Mouse (Mus musculus) NIH3T3 (cell line): Measurements from ENCODE around the gene Paf1.
"Not testable (repeated sequence)": the region's sequence is repeated elsewhere in the genome, so short reads cannot be mapped to it uniquely, and the experiment has no call there.

Source experiments
- DNase-seq: peaks from one replicate; pipeline ENCODE4 v3.0.0-alpha.2; 2012; ENCODE audit warnings: low read depth

Paf1 gene

DNA sequence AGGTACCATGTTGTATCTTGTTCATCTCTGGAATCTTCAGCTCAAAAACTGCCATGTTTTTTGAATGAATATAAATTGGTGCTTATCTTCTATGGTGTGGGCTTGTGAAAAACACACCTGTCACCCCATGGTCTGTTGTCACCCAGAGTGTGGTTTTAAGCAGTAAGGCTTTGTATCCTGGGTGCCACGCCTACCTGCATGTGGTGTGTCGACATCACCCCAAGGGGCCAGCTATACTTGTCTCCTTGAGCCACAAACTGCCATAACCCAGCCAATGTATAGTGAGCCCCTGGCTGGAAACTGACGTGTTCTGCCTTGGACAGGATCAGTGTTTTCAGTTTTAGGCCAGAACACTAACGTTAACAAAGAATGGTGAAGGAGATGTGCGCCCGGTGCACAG lies 8.6 kb upstream of the Paf1 start:
- DNase-seq, result peak; percentile 23

DNA sequence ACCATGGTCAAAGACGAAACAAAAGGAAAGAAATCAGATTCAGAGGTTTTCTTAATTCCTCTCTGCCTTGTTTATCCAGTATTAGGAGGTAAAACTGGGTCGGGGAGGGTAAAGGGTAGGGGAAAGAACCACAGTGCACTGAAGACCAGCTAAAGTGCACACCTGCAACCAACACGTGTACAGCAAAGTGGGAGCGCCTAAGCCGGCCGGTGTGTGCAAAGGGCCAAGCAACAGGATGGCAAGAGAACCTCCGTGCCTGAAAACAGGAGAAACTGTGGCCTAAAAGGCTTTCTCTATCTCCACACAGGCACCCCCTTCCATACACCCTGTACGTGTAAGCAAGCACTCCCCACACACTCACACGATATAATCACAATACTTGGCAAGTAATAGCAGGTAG lies 7.6 kb upstream of the Paf1 start:
- no peak for DNase-seq

DNA sequence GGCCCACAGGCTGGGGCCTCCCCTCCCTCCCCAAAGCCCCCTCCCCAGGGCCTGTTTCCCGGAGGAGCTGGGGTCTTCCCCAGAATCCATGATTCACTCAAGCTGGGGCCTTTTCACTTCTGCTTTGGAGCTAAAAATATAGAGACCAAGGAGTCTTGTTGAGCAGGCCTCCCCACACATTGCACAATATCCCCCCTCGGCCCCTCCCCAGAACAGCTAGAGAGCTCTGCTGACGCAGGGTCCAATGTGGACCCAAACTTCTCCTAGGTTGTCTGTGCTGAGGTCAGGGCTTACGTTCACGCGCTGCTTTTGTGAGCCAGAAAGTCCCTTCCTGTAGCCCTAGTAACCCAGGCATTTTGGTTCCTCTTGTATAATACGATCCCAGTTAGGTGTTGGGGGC lies 6.7 kb upstream of the Paf1 start:
- DNase-seq, result peak; percentile 40

DNA sequence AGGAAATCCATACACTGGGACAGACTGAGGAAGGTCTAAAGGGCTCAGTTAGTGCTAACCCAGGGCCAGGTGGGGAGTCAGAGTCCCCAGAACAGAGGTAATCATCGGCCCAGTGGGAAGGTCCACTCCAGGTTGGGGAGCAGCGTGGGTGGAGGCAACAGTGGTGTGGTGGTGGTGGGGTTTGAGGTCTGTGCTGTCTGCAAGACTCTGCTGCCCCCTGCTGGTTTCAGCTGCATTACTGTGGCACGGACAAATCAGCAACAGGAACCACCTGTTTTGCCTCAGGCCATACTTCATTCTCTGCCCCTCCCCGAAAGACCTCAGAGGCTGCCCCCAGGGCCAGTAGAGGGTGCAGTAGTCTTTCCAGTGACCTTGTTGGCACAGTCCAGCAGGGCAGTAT lies 6.3 kb upstream of the Paf1 start:
- peak; percentile 95 for DNase-seq

DNA sequence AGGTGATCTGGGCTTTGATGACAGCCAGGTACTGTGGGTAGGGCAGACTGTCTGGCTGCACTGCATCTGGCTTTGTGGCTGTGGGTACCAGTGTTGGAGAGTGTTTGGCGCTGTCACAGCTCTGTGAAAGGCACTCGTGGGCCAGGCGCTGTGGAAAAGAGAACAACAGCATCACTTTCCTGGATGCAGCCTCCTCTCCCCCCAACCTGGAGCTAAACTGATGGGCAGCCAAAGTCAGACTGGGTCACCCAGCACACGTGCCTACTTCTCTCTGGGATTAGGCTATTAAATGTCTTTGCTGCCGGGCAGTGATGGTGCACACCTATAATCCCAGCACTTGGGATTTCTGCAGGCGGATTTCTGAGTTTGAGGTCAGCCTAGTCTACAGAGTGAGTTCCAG lies 5.9 kb upstream of the Paf1 start:
- not testable (repeated sequence) for DNase-seq

DNA sequence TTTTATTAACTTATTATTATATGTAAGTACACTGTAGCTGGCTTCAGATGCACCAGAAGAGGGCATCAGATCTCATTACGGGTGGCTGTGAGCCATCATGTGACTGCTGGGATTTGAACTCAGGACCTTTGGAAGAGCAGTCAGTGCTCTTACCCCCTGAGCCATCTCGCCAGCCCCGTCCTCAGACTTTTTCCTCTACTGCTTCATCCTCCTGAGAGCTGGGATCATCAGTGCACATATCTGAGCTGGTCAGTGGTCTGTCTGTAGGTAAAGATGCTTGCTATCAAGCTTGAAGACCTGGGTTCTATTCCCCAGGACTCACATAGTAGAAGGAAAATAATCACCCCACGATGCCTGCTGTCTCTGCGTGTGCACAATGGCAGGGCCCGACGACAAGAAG lies 5.4 kb upstream of the Paf1 start:
- not testable (repeated sequence) for DNase-seq

DNA sequence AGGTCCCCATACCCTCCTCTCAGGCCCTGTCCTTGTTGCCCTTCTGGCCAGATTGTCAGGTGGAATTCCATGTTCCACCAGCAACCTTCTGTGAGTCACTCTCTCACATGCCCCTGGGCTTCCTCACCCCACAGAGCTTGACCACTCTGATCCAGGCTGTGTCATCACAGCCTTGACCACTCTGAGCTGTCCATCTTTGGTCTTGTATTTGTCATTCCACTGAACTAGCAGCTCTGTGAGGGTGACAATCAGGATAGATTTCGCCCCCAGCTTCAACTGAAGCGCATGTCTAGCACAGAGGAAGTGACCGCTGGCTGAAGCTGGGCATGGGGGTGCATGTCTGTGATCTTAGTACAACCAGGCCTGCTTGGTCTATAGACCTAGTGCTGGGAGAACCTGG lies 2.4 kb upstream of the Paf1 start:
- no peak for DNase-seq

DNA sequence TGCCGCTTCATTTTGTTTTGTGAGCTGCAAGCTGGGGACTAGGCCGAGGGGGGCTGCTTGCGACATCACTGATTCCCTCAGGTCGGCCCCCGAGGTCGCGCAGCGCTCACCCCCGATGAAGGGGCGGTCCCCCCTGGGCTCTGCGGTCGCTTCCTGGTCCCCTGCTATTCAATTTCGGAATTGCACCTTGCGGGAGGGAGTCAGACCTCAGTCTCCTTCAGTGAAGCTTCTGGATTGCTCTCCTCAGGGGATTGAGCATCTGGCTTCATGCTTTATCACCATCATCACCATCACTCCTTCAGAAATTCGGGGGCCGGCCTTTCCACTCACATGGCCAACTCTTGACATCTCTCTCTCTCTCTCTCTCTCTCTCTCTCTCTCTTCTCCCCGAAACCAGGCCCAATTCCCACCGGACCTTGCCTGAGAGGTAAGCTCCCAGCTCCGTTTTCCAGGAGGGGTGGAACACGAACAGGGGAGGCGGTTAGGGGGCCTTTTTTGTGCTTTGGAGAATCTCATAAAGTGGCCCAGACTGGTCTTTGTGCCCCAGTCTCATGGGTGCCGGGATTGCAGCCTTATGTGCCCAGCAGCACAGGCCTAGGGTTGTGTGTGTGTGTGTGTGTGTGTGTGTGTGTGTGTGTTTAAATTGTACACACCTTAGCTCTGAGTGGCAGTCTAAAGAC lies 661 bp downstream of the Paf1 start:
- DNase-seq, result peak; percentile 13

DNA sequence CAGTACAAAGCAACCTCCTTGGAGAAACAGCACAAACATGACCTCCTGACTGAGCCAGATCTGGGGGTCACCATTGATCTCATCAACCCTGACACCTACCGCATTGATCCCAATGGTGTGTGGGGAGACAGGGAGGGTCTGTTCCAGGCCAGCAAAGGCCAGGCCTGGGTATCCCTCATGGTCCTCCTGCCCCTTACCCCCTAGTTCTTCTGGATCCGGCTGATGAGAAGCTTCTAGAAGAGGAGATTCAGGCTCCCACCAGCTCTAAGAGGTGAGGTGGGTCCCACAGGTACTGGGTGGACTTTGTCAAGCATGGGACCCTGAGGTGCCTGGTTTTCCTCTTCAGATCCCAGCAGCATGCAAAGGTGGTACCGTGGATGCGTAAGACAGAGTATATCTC lies 2.7 kb downstream of the Paf1 start:
- DNase-seq, result no peak

DNA sequence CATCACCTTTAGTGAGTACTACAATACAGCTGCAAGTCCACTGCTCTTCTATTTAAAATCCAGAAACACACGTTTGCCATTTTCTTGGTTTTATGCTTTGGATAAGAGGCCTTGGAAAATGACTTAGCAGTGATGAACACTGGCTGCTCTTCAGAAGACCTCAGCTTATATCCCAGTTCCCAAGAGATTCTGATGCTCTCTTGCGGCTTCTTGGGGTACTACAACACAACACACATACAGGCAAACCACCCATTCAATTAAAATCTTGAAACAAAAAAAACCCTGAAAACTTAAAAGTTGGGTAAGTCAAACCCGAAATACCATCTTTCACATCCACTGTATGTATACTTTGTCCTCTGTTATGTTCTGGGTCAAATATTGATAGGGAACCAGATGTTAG lies 5.2 kb downstream of the Paf1 start:
- DNase-seq, result peak; percentile 77

DNA sequence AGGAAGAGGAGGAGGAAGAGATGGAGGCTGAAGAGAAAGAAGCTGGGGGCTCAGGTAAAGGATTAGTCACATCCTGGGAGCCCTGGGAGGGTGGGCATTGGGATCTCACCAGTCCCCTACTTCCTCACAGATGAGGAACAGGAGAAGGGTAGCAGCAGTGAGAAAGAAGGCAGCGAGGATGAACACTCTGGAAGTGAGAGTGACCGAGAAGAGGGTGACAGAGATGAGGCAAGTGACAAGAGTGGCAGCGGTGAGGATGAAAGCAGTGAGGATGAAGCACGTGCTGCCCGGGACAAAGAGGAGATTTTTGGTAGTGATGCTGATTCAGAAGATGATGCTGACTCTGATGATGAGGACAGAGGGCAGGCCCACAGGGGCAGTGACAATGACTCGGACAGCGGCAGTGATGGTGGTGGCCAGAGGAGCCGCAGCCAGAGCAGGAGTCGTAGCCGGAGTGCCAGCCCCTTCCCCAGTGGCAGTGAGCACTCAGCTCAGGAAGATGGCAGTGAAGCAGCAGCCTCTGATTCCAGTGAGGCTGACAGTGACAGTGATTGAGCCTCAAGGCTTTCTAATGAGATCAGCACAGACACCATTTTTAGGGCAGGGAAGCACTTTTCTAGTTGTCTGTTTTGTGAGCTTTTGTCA lies 6.1 kb downstream of the Paf1 start:
- no peak for DNase-seq

DNA sequence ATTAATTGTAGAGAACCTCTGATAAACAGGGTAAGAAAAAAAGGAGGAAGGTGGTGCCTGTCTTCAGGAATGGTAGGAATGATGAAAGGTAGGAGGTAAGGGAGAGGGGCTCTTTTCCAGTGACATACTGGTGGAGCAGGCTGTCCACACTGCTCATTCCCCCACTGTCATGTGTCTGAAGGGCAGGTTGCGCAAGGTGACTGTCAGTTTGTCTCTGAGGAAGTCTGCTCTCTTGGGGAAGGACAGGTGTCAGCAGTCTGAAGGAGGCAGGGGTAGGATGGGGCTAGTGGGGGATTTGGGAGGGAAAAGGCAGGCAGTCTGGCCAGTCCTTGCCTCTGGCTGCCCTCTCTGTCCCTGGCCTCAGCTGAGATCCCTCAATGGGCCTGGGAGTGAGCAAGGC lies 8.3 kb downstream of the Paf1 start:
- no peak for DNase-seq

DNA sequence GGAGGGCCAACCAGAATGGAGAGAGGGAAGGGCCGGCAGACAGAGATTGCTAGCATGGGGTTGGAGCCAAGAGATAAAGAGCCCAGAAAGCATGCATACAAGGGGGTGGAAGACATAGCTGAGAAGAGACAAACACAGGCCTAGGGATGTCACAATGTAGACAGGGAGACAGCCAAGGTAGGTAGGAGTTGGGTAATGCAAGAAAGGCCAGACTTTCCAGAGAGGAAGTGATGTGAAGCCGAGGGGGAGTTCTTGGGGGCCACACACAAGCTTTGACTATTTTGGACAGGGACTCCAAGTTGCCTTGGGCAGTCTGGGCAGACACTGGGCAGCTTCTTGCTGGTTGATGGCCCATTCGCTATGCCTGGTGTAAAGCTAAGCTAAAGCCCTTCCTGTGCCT lies 9.2 kb downstream of the Paf1 start:
- no peak for DNase-seq

DNA sequence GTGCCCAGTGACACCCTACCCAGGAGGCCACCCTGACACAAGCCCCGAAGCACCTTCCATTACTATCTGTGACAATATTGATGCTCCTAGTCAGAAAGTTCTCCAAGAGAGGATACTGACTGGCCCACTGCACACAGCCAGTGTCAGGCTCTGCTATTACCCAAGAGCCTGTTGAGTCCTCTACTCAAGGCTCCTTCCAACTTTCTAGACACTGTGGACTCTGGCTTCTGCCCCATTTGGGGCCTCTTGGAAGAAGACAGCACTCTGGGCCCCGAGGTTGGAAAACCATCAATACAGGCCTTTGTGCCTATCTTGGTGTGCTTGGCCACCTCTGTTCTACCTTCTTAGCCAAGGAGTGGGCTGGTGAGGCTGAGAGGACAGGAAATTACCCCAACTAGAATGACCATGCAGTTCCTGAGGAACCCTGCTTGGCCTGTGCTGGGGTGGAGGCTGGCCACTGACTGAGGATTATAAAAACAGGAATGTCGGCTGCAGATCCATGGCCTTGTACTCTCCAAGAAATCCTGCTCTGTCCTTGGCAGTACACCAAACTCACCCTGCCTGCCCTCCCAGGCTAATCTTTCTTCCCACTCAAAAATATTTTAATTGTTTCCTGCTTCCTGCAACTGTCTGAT lies 18.2 kb downstream of the Paf1 start:
- DNase-seq, result peak; percentile 39

DNA sequence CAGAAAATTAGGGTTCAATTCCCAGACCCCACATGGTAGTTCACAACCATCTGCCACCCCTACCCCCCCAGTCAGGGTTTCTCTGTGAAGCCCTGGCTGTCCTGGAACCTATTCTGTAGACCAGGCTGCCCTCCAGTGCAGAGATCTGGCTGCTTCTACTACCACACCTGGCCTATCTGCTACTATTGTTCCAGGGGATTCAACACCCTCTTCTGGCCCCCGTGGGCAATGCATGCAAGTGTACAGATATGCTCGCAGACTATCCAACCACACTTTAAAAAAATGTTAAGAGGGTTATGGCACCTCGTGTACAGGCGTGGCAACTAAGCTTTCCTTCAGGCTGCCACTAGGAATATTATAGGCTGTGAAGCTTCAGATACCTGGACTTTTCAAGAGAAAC lies 20.1 kb downstream of the Paf1 start:
- DNase-seq, result no peak

DNA sequence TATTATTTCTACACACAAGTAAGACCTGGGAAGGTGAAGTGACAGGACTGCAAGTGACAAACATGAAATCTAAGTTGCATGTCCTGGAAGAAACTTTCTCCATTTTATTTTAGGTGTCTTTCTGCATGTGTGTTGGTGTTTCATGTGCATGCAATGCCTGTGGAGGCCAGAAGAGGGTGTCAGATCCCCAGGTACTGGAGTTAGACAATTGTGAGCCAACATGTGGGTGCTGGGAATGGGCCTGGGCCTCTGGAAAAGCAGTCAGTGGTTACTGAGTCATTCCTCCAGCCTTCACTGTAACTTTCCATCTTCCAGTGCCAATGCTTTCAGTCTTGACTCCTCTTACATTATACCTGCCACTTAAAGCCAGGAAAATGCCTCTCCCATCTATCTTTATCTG lies 24.6 kb downstream of the Paf1 start:
- DNase-seq, result peak; percentile 53

DNA sequence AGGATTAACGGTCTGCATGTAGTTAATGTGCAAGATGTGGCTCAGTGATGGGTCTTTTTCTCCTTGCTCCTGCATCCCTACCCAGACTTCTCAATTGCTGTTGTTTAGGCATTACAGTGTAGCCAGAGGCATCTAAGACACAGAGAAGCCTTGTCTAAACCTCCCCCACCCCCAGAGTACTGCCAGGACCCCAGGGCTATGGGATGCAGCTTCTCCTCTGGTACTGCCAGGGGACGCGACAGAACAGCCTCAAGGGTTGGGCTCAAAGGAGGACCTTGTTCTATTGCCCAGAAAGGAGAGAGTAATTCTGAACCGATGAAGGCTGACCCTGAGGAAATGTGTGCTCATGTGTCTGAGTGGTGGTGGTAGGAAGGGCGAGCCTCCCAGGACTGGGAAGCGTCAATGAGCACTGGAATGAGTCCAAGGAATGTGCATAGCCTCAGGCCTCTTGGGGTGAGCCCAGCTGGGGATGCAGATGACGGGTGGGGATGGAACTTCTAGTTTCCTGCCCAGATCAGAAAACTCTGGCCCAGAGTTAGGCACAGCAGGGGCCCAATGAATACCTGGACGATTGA lies 25.4 kb downstream of the Paf1 start:
- peak; percentile 93 for DNase-seq

DNA sequence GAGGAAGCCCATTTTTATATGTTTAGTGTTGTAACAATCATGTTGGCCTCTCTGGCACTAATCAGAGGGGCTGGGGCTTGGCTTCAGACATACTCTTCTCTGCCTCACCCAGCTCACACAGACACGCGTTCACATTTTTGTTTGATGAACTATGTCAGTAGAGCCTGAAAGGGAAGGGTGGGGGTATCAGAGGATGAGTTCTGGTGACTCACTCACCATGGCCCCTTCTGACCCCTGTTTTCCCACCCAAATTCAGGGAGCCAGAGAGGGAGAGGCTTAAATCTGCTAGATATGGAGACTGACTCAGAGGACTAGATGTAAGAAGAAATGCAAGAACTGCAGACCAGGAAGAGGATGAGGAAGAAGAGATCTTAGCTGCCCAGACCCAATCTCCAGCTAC lies 26.7 kb downstream of the Paf1 start:
- peak; percentile 40 for DNase-seq

DNA sequence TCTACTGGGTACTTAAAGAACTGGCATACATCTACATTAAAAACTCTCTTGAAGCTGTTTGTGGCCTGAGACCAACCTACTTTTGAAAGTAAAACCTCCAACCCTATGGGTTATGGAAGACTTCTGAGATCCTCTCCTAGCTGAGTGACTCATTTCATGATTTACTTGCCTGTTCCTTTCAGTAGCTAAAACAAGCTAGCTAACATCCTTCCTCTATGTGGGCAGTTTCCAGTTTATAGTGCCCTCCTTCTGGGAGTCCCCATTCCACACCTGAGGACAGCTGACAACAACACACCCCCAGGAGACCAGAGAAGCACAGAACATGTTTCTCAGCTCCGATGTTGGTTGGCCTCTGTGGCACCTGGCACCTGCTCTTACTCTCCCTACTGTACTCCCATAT lies 30.3 kb downstream of the Paf1 start:
- DNase-seq, result no peak

DNA sequence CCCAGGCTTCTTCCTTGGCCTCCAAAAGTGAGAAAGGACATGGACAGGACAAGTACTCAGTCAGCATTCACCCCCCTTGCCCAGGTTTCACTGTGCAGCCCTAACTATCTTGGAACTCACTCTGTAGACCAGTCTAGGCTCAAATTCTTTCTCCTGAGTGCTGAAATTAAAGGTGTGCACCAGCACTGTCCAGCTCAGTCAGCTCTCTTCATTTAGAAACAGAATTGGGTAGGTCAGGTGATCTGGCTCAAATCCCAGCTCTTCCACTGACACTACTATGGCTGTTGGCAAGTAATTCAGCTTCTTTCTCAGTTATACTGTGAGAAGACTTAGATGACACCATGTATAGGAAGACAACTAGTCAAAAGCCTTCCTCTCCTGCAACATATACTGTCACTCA lies 35.0 kb downstream of the Paf1 start:
- peak; percentile 40 for DNase-seq

DNA sequence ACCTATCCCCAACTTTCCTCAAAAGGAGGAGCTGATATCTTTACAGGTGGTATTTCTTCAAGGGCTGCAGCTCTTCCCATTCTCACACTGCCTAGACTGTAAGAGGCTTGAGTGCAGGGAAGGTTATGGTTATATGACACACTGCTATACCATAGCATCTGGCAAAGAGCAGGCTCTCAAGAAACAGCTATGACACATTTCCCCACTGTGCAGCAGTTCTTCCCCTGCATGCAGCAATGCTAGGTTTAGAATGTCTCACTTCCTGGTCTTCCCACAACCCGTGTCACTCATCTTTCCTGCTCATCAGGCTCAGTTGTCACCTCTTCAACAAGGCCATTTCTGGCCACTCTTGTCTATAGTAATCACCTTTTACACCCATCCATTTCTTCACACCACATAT lies 37.8 kb downstream of the Paf1 start:
- no peak for DNase-seq

DNA sequence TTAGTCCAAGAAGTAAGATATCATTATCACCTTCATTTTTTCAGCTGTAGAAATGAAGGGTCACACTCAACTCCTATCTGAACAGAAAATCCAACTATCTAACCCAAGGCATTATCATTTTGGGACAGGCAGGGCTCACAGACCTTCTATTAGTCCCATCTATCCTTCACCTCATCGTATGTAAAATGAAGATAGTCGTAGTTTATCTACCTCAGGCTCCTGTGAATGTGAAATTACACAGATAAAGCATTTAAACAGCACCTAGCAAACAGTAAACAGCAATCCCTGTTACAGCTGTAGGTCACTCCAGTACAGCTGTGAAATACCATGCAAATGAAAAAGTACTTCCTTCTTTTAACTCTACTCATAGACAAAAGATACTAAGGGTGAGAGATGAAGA lies 39.5 kb downstream of the Paf1 start:
- DNase-seq, result no peak

DNA sequence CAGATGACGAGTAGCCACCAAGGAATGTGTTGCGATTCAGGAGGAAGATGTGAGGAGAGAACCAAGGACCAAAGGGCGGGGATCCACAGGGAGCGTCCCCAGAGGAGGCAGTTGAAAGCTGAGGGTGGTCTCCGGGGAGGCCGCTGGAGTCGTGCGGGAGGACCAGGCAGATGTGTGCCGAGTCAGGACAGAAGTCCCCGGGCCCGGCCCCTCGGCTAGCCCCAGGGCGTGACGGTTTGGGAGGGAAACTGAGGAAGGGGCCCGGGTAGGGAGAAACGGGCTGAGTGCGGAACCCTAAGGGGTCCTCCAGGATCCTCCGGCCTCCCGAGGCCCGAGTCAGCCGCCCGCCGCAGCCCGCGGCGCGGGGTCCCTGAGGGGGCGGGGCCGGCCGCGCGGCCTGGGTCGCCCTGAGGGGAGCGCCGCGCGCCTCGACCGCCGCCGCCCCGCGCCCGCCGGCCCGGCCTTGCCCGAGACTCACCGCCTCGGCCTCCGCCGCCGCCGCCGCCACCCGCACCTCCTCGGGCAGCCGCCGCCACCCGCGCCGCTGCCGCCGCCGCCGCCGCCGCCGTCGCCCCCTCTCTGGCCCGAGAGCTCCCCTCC lies 43.0 kb downstream of the Paf1 start:
- DNase-seq, result peak; percentile 34
